Mouse (Mus musculus) midbrain, embryonic 11.5 days (tissue): ENCODE measurements around the gene Snf8. TPM values are rescaled to one million over a fixed set of nuclear protein-coding genes. Genes with fewer than 3 reads are reported as not detected.

Experiments
- polyA plus RNA-seq: library from polyadenylated mRNA; unstranded; fragments of >200 nt; fragmentation: Nextera tagmentation; extraction: Ambion mirVana; gene quantifications from 2 replicates; pipeline ENCODE4 v1.2.1, GENCODE M21; 2014

Gene Snf8
- polyA plus RNA-seq, 1 experiment from 2014 or later: 43.0 TPM

Other genes starting within 250 kb of the Snf8 start
- gene Phospho1, start 210.4 kb upstream of the Snf8 start, polyA plus RNA-seq: not detected in 2 replicates
- gene Gngt2, start 197.7 kb upstream of the Snf8 start, polyA plus RNA-seq: 4.9 and 5.6 TPM in 2 replicates
- 1.2 and 2.1 TPM in 2 replicates for gene Abi3, start 192.4 kb upstream of the Snf8 start, polyA plus RNA-seq
- 0.08 TPM in 1 of 2 replicates, not detected in the other for gene B4galnt2, start 120.0 kb upstream of the Snf8 start, polyA plus RNA-seq
- 92.9 and 95.1 TPM in 2 replicates for gene Igf2bp1, start 28.9 kb upstream of the Snf8 start, polyA plus RNA-seq
- gene Gip, start 10.3 kb upstream of the Snf8 start, polyA plus RNA-seq: not detected in 2 replicates
- gene Ube2z, start 30.5 kb downstream of the Snf8 start, polyA plus RNA-seq: 21.5 and 22.3 TPM in 2 replicates
- gene Atp5g1, start 40.8 kb downstream of the Snf8 start, polyA plus RNA-seq: 405 and 437 TPM in 2 replicates
- gene Calcoco2, start 77.1 kb downstream of the Snf8 start, polyA plus RNA-seq: not detected in 2 replicates
- gene Ttll6, start 98.9 kb downstream of the Snf8 start, polyA plus RNA-seq: not detected in 2 replicates
- gene Hoxb13, start 159.4 kb downstream of the Snf8 start, polyA plus RNA-seq: not detected in 2 replicates
- not detected in 2 replicates for gene Hoxb9, start 236.6 kb downstream of the Snf8 start, polyA plus RNA-seq
- not detected in 2 replicates for gene Hoxb8, start 247.0 kb downstream of the Snf8 start, polyA plus RNA-seq